Mouse (Mus musculus): ENCODE data around the gene 1110051M20Rik. TPM values are rescaled to one million over a fixed set of nuclear protein-coding genes. Genes with fewer than 3 reads are reported as not detected.

Gene 1110051M20Rik
- polyA plus RNA-seq, 2 experiments: 34.9 to 50.6 TPM

DNA sequence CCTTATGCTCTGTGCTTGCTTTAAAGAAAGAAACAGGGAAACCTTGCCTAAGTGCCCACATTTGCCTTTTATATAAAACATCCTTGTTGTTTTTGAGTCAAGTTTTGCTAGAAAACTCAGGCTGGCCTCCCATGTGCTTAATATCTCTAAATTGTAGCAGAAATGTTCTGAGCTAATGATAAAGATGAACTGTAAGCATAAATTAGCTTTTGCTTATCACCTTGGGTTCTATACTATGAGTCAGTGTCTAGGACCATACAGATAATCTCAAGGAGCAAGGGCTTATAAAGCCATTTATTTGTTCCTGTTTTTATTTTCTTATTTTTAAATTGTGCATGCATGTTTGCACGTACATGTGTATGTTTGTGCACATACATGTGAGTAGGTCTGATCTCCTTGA, 98.9 kb downstream of the 1110051M20Rik start:
- WGBS: 92% methylated on average over 1 of the region's 1 CpGs
- H3K9me3 ChIP-seq (ENCODE audit: control insufficient read depth, low read length): no peaks in the 10 kb centered on the region
- no peaks in the 10 kb centered on the region for H3K36me3 ChIP-seq (ENCODE audit: control insufficient read depth, insufficient read depth, low read length)
- H3K4me2 ChIP-seq (replicated peaks; ENCODE audit: low read depth, low read length, severe bottlenecking): no peak overlapping the region
- no peaks in the 10 kb centered on the region for H3K27me3 ChIP-seq (ENCODE audit: control insufficient read depth, insufficient read depth, low read length)
- H3K27ac ChIP-seq (replicated peaks; ENCODE audit: low read depth, low read length): no peak overlapping the region
- no peak for ATAC-seq (ENCODE audit: low FRiP score, low read depth)
- no peaks in the 10 kb centered on the region for H3K4me1 ChIP-seq (ENCODE audit: control insufficient read depth, insufficient read depth, low read length)
- no peak overlapping the region for H3K9ac ChIP-seq (ENCODE audit: low read depth, low read length, severe bottlenecking)
- H3K4me3 ChIP-seq (replicated peaks; ENCODE audit: low read length): no peak overlapping the region
- DNase-seq (ENCODE audit: low spot score): no peak
- TF ChIP-seq POLR2A (IDR thresholded peaks at IDR 0.05; ENCODE audit: borderline replicate concordance, extremely low read depth, insufficient read depth, insufficient read length): no peak

DNA sequence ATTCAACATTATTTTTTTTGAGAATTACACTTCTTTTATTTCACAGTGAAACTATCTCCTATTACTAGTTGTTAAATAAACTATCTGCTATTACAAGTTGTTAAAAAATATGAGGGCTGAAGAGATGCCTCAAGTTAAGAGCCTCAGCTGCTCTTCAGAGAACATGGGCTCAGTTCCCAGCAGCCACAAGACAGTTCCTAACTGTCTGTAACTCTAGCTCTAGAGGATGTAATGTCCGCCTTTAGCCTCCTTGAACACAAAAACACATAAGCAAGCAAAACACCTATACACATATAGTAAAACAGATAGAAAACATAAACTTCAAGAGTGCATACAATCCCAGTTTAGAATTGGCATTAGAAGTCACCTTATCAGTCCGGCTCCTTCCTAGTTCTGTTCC, 104.9 kb downstream of the 1110051M20Rik start:
- Histone ChIP-seq H3K27me3 (ENCODE audit: control insufficient read depth, insufficient read depth, low read length) (no peaks in the 10 kb centered on the region), H3K4me2 (replicated peaks; ENCODE audit: low read depth, low read length, severe bottlenecking) (no peak overlapping the region), H3K9ac (ENCODE audit: low read depth, low read length, severe bottlenecking) (no peak overlapping the region), H3K36me3 (ENCODE audit: control insufficient read depth, insufficient read depth, low read length) (0 out of 2 replicates have a peak, but pooled peaks cover 3% of the 10 kb centered on the region), H3K27ac (replicated peaks; ENCODE audit: low read depth, low read length) (no peak overlapping the region), H3K4me3 (replicated peaks; ENCODE audit: low read length) (no peak overlapping the region), H3K9me3 (ENCODE audit: control insufficient read depth, low read length) (no peaks in the 10 kb centered on the region), H3K4me1 (ENCODE audit: control insufficient read depth, insufficient read depth, low read length) (0 out of 2 replicates have a peak, but pooled peaks cover 2% of the 10 kb centered on the region)
- WGBS: 97% methylated on average over 2 of the region's 2 CpGs
- no peak for DNase-seq (ENCODE audit: low spot score)
- no peak for ATAC-seq (ENCODE audit: low FRiP score, low read depth)
- no peak for TF ChIP-seq POLR2A (IDR thresholded peaks at IDR 0.05; ENCODE audit: borderline replicate concordance, extremely low read depth, insufficient read depth, insufficient read length)

DNA sequence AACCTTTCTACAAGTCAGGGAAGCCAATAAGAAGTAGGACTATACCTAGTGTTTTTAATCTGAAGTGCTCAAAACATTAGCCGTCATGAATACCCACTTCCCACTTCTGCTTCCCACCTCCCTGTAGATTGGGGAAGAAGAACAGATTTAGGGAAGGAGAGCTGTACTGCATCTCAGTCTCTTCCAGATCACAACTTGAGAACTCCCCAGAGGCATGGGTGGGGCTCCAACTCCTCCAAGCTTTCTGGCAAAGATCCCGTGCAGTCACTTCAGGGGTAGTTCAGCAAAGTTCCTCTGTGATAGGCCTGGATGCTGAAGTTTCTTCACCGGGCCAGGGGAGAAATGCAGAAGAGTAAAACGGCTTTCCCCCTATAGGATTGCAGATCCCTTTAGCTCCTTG, 109.4 kb downstream of the 1110051M20Rik start:
- no peaks in the 10 kb centered on the region for H3K27me3 ChIP-seq (ENCODE audit: control insufficient read depth, insufficient read depth, low read length)
- TF ChIP-seq POLR2A (IDR thresholded peaks at IDR 0.05; ENCODE audit: borderline replicate concordance, extremely low read depth, insufficient read depth, insufficient read length): no peak
- H3K9me3 ChIP-seq (ENCODE audit: control insufficient read depth, low read length): no peaks in the 10 kb centered on the region
- H3K4me1 ChIP-seq (ENCODE audit: control insufficient read depth, insufficient read depth, low read length): 0 out of 2 replicates have a peak, but pooled peaks cover 2% of the 10 kb centered on the region
- H3K9ac ChIP-seq (ENCODE audit: low read depth, low read length, severe bottlenecking): no peak overlapping the region
- H3K36me3 ChIP-seq (ENCODE audit: control insufficient read depth, insufficient read depth, low read length): 0 out of 2 replicates have a peak, but pooled peaks cover 3% of the 10 kb centered on the region
- no peak overlapping the region for H3K4me3 ChIP-seq (replicated peaks; ENCODE audit: low read length)
- no peak overlapping the region for H3K4me2 ChIP-seq (replicated peaks; ENCODE audit: low read depth, low read length, severe bottlenecking)
- DNase-seq (ENCODE audit: low spot score) (peak; percentile 32), ATAC-seq (ENCODE audit: low FRiP score, low read depth) (no peak)
- WGBS: 72% methylated on average over 4 of the region's 4 CpGs
- no peak overlapping the region for H3K27ac ChIP-seq (replicated peaks; ENCODE audit: low read depth, low read length)

DNA sequence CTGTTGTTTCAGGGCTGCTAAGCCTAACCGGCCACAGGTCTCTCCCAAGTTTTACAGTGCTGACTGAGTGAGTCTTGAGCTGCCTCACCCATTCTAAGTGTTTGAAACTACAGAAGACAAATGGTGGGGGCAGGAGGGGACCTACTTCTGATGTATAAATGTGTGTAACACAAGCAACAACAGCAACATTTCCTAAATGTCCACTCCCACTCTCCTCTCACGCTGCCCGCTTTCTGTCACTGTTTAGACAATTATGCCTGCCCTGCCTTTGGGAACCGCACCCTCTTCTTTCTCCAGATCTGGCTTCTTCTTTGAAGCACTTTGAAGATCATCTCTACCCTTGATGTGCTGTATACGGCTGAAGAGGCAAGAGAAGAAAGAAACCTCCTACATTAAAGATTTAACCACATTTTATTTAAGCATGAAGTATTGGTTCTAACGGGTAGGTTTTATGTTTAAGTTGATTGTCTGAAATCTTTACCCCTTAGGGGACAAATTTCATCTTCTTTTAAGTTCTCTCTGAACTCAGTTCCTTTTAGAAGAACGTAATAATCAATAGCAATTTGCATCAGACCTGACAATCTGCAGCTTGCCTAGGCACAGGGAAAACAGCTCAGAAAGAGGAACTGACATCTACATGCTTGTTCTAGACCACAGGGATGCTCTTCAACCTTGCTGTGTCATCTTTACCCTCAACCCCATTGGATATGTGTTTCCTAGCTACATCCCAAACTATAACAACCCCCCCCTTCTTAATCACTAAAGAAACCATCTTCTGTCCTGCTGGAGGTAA, 113.3 kb downstream of the 1110051M20Rik start:
- TF ChIP-seq POLR2A (IDR thresholded peaks at IDR 0.05; ENCODE audit: borderline replicate concordance, extremely low read depth, insufficient read depth, insufficient read length): no peak
- no peak for ATAC-seq (ENCODE audit: low FRiP score, low read depth)
- whole genome bisulfite sequencing: 74% methylated on average over 7 of the region's 7 CpGs
- H3K27me3 ChIP-seq (ENCODE audit: control insufficient read depth, insufficient read depth, low read length): no peaks in the 10 kb centered on the region
- no peak overlapping the region for H3K4me3 ChIP-seq (replicated peaks; ENCODE audit: low read length)
- H3K4me1 ChIP-seq (ENCODE audit: control insufficient read depth, insufficient read depth, low read length): 0 out of 2 replicates have a peak, but pooled peaks cover 2% of the 10 kb centered on the region
- no peaks in the 10 kb centered on the region for H3K36me3 ChIP-seq (ENCODE audit: control insufficient read depth, insufficient read depth, low read length)
- no peak overlapping the region for H3K9ac ChIP-seq (ENCODE audit: low read depth, low read length, severe bottlenecking)
- H3K4me2 ChIP-seq (replicated peaks; ENCODE audit: low read depth, low read length, severe bottlenecking): no peak overlapping the region
- H3K27ac ChIP-seq (replicated peaks; ENCODE audit: low read depth, low read length): peak overlapping the region; percentile 61; the same call in 1 of the 2 replicates
- DNase-seq (ENCODE audit: low spot score): no peak
- H3K9me3 ChIP-seq (ENCODE audit: control insufficient read depth, low read length): no peaks in the 10 kb centered on the region

DNA sequence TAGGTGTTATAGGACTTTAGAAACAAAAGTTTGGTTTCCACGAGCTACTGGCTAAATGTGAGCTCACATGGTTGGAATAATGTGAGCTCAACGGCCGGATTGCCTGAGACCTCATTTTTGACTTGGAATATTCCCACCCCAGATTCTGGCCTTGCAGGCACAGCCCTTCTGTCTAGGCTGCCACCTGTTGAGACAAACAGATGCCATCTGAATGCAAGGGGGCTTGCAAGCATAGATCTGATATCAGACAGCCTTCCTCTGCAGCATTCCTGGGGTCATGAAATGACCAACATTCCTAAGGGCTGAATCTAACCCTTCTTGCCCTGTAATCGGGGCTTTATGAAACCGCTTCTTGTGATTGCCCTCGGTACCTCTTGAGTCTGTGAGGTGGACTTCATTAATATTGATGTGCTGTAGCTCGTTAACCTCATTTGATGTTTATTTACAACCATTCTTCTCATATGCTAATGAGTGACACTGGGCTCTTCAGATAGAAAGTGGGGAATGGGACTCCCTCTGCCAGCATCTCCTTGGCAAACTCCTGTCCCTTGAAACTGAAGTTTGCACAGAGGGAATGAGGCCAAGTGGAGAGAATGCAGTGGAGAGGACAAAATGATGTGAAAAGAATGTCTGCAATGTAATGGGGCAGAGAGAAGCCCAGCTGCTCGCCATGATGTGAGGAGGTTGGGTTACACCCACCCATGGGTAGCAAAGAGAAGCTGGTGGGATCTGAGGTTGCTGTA, 114.3 kb downstream of the 1110051M20Rik start:
- WGBS: 69% methylated on average over 8 of the region's 8 CpGs
- Histone ChIP-seq H3K4me1 (ENCODE audit: control insufficient read depth, insufficient read depth, low read length) (0 out of 2 replicates have a peak, but pooled peaks cover under 1% of the 10 kb centered on the region), H3K9ac (ENCODE audit: low read depth, low read length, severe bottlenecking) (no peak overlapping the region), H3K9me3 (ENCODE audit: control insufficient read depth, low read length) (no peaks in the 10 kb centered on the region), H3K4me3 (replicated peaks; ENCODE audit: low read length) (no peak overlapping the region), H3K27me3 (ENCODE audit: control insufficient read depth, insufficient read depth, low read length) (no peaks in the 10 kb centered on the region), H3K36me3 (ENCODE audit: control insufficient read depth, insufficient read depth, low read length) (no peaks in the 10 kb centered on the region), H3K27ac (replicated peaks; ENCODE audit: low read depth, low read length) (no peak overlapping the region), H3K4me2 (replicated peaks; ENCODE audit: low read depth, low read length, severe bottlenecking) (no peak overlapping the region)
- ATAC-seq (ENCODE audit: low FRiP score, low read depth): peak; percentile 79
- no peak for TF ChIP-seq POLR2A (IDR thresholded peaks at IDR 0.05; ENCODE audit: borderline replicate concordance, extremely low read depth, insufficient read depth, insufficient read length)
- peak; percentile 24 for DNase-seq (ENCODE audit: low spot score)
